Mouse (Mus musculus) adrenal gland, postnatal 4 days (tissue): Measurements from ENCODE around the gene Rundc1. TPM values are rescaled to one million over a fixed set of nuclear protein-coding genes. Genes with fewer than 3 reads are reported as not detected.

Experiments
- microRNA-seq: library from miRNA; unstranded; fragments of <30 nt; microRNA quantifications from one replicate; pipeline ENCODE4 v1.2.0, GENCODE M21; 2021
- total RNA-seq, 2 experiments: library from RNA; stranded (reverse); gene quantifications; 2 replicates each; pipeline ENCODE4 v1.2.3; 2021

The Rundc1 gene
- total RNA-seq, 2 experiments from 2014 or later, result 20.1 to 22.0 TPM

Small RNA genes within 50 kb of the gene (microRNA-seq; reads per million reads assigned to microRNA genes)
- not detected for gene Mir6929

Other genes starting within 250 kb of the Rundc1 start
- gene Ccr10, start 249.6 kb upstream of the Rundc1 start, total RNA-seq, result under 1 TPM in 1 of 2 experiments, not detected in 1; 0.22 TPM
- 10 to 100 TPM; 38.8 to 40.3 TPM for gene Ezh1, start 198.6 kb upstream of the Rundc1 start, total RNA-seq
- 10 to 100 TPM; 85.7 to 96.0 TPM for gene Ramp2, start 179.1 kb upstream of the Rundc1 start, total RNA-seq
- 100 to 1,000 TPM; 106 to 111 TPM for gene Vps25, start 171.4 kb upstream of the Rundc1 start, total RNA-seq
- gene Wnk4, start 164.5 kb upstream of the Rundc1 start, total RNA-seq, result 10 to 100 TPM in 1 of 2 experiments, 1 to 10 TPM in 1; 3.8 to 20.0 TPM
- 1 to 10 TPM; 1.1 to 1.3 TPM for gene Cntd1, start 146.1 kb upstream of the Rundc1 start, total RNA-seq
- 10 to 100 TPM; 62.9 to 67.1 TPM for gene Coa3, start 146.0 kb upstream of the Rundc1 start, total RNA-seq
- gene Becn1, start 122.8 kb upstream of the Rundc1 start, total RNA-seq, result 100 to 1,000 TPM; 144 to 147 TPM
- gene Psme3, start 108.9 kb upstream of the Rundc1 start, total RNA-seq, result 100 to 1,000 TPM; 122 to 124 TPM
- gene Aoc2, start 100.0 kb upstream of the Rundc1 start, total RNA-seq, result 1 to 10 TPM; 7.3 to 7.7 TPM
- gene Aoc3, start 94.5 kb upstream of the Rundc1 start, total RNA-seq, result 10 to 100 TPM; 28.8 to 33.7 TPM
- gene G6pc, start 57.5 kb upstream of the Rundc1 start, total RNA-seq, result 10 to 100 TPM; 17.8 to 30.5 TPM
- 10 to 100 TPM; 29.9 to 31.1 TPM for gene Aarsd1, start 7.5 kb upstream of the Rundc1 start, total RNA-seq
- 1 to 10 TPM; 3.4 to 5.9 TPM for gene Gm27029, start 289 bp upstream of the Rundc1 start, total RNA-seq
- 1 to 10 TPM; 6.4 to 6.7 TPM for gene Ptges3l, start 248 bp downstream of the Rundc1 start, total RNA-seq
- gene Rpl27, start 17.2 kb downstream of the Rundc1 start, total RNA-seq, result 100 to 1,000 TPM in 1 of 2 experiments, 10 to 100 TPM in 1; 90.3 to 116 TPM
- gene Ifi35, start 23.3 kb downstream of the Rundc1 start, total RNA-seq, result 10 to 100 TPM; 30.0 to 30.3 TPM
- 10 to 100 TPM; 16.4 to 20.0 TPM for gene Rnd2, start 39.9 kb downstream of the Rundc1 start, total RNA-seq
- gene Vat1, start 41.1 kb downstream of the Rundc1 start, total RNA-seq, result 100 to 1,000 TPM; 103 to 105 TPM
- gene Brca1, start 126.9 kb downstream of the Rundc1 start, total RNA-seq, result 10 to 100 TPM; 16.6 to 18.9 TPM
- 100 to 1,000 TPM; 167 to 227 TPM for gene Nbr1, start 127.1 kb downstream of the Rundc1 start, total RNA-seq
- 10 to 100 TPM; 19.2 to 21.0 TPM for gene Tmem106a, start 157.2 kb downstream of the Rundc1 start, total RNA-seq
- gene Gm11634, start 174.2 kb downstream of the Rundc1 start, total RNA-seq, result not detected
- gene Rdm1, start 202.1 kb downstream of the Rundc1 start, total RNA-seq, result 10 to 100 TPM; 29.1 to 33.0 TPM
- 10 to 100 TPM in 1 of 2 experiments, 1 to 10 TPM in 1; 9.9 to 10.4 TPM for gene Arl4d, start 240.5 kb downstream of the Rundc1 start, total RNA-seq